Mouse (Mus musculus): ENCODE measurements around the gene 2200002J24Rik. TPM values are rescaled to one million over a fixed set of nuclear protein-coding genes. Genes with fewer than 3 reads are reported as not detected.
"Not testable (repeated sequence)": the region's sequence is repeated elsewhere in the genome, so short reads cannot be mapped to it uniquely, and the experiment has no call there.

Gene 2200002J24Rik
- total RNA-seq, 2 experiments from 2014 or later, result not detected

- no peak for DNase-seq (ENCODE audit: low spot score)
- intact Hi-C loops (cut with DNase I), result no loop called here
These were observed 24.7 kb downstream of the 2200002J24Rik start for GRCm38 (mm10) chr7:30723274-30723953.

GRCm38 (mm10) chr7:30728214-30728613, 29.5 kb downstream of the 2200002J24Rik start:
- intact Hi-C loops (cut with DNase I), result loop anchor here (5.0 kb wide), 3 partner anchors 61 to 244 kb away; partner anchors contain the start of genes Fam187b, Lsr and Rbm42
- no peak for DNase-seq (ENCODE audit: low spot score)

GRCm38 (mm10) chr7:30728739-30729395, 30.1 kb downstream of the 2200002J24Rik start:
- intact Hi-C loops (cut with DNase I), result loop anchor here (5.0 kb wide), 3 partner anchors 62 to 243 kb away; partner anchors contain the start of genes Fam187b, Lsr and Rbm42
- no peak for DNase-seq (ENCODE audit: low spot score)

GRCm38 (mm10) chr7:30729396-30730063, 30.8 kb downstream of the 2200002J24Rik start, which contains the start of gene Tmem147:
TSS of gene Tmem147 (minus strand) at chr7:30729540.
- intact Hi-C loops (cut with DNase I), result loop anchor here (5.0 kb wide), 3 partner anchors 62 to 243 kb away; partner anchors contain the start of genes Fam187b, Lsr and Rbm42
- peak; percentile 87 for DNase-seq (ENCODE audit: low spot score)

- DNase-seq (ENCODE audit: low spot score); intact Hi-C loops (cut with DNase I): not testable (repeated sequence)
These were observed 31.5 kb downstream of the 2200002J24Rik start for GRCm38 (mm10) chr7:30730064-30730722.

- intact Hi-C loops (cut with DNase I), result no loop called here
- DNase-seq (ENCODE audit: low spot score), result no peak
These were observed 37.5 kb downstream of the 2200002J24Rik start for GRCm38 (mm10) chr7:30736211-30736610.

- intact Hi-C loops (cut with DNase I); DNase-seq (ENCODE audit: low spot score): not testable (repeated sequence)
These were observed 43.8 kb downstream of the 2200002J24Rik start for GRCm38 (mm10) chr7:30742570-30742969.

GRCm38 (mm10) chr7:30743617-30744016, 44.9 kb downstream of the 2200002J24Rik start, which contains the start of gene Gapdhs:
TSS of gene Gapdhs (minus strand) at chr7:30743681.
- DNase-seq (ENCODE audit: low spot score); intact Hi-C loops (cut with DNase I): not testable (repeated sequence)

- intact Hi-C loops (cut with DNase I), result no loop called here
- DNase-seq (ENCODE audit: low spot score), result no peak
These were observed 45.4 kb downstream of the 2200002J24Rik start for GRCm38 (mm10) chr7:30744022-30744598.

- intact Hi-C loops (cut with DNase I), result no loop called here
- no peak for DNase-seq (ENCODE audit: low spot score)
These were observed 48.9 kb downstream of the 2200002J24Rik start for GRCm38 (mm10) chr7:30747525-30748204.

Other genes starting within 250 kb of the 2200002J24Rik start
- not detected for gene Kirrel2, start 241.2 kb upstream of the 2200002J24Rik start, total RNA-seq (2021)
- gene Nphs1, start 240.6 kb upstream of the 2200002J24Rik start, total RNA-seq (2021), result not detected
- not detected for gene Prodh2, start 205.3 kb upstream of the 2200002J24Rik start, total RNA-seq (2021)
- 1 to 10 TPM in 1 of 2 experiments, under 1 TPM in 1; 0.81 to 1.1 TPM for gene Arhgap33, start 163.9 kb upstream of the 2200002J24Rik start, total RNA-seq (2021)
- gene Hspb6, start 146.7 kb upstream of the 2200002J24Rik start, total RNA-seq (2021), result 100 to 1,000 TPM; 720 to 731 TPM
- gene Proser3, start 146.6 kb upstream of the 2200002J24Rik start, total RNA-seq (2021), result 1 to 10 TPM; 4.5 to 4.7 TPM
- gene Lin37, start 139.1 kb upstream of the 2200002J24Rik start, total RNA-seq (2021), result 10 to 100 TPM; 15.1 to 15.5 TPM
- 10 to 100 TPM; 63.7 to 66.4 TPM for gene U2af1l4, start 135.6 kb upstream of the 2200002J24Rik start, total RNA-seq (2021)
- 1 to 10 TPM; 1.4 to 1.9 TPM for gene Gm49396, start 135.6 kb upstream of the 2200002J24Rik start, total RNA-seq (2021)
- 10 to 100 TPM; 61.2 to 70.3 TPM for gene Psenen, start 135.3 kb upstream of the 2200002J24Rik start, total RNA-seq (2021)
- 1 to 10 TPM; 1.3 to 1.6 TPM for gene Igflr1, start 133.5 kb upstream of the 2200002J24Rik start, total RNA-seq (2021)
- 10 to 100 TPM; 17.5 to 22.7 TPM for gene Kmt2b, start 110.2 kb upstream of the 2200002J24Rik start, total RNA-seq (2021)
- not detected for gene Zbtb32, start 100.0 kb upstream of the 2200002J24Rik start, total RNA-seq (2021)
- gene Upk1a, start 86.1 kb upstream of the 2200002J24Rik start, total RNA-seq (2021), result under 1 TPM in 1 of 2 experiments, not detected in 1; 0.52 TPM
- gene Cox6b1, start 72.8 kb upstream of the 2200002J24Rik start, total RNA-seq (2021), result 1,000 to 10,000 TPM; 4,579 to 4,828 TPM
- not detected for gene Etv2, start 63.1 kb upstream of the 2200002J24Rik start, total RNA-seq (2021)
- gene Rbm42, start 48.6 kb upstream of the 2200002J24Rik start, total RNA-seq (2021), result 10 to 100 TPM; 49.9 to 53.9 TPM
- gene Haus5, start 33.9 kb upstream of the 2200002J24Rik start, total RNA-seq (2021), result 1 to 10 TPM; 4.3 TPM
- under 1 TPM in 1 of 2 experiments, not detected in 1; 0.65 TPM for gene Pmis2, start 27.3 kb upstream of the 2200002J24Rik start, total RNA-seq (2021)
- gene Atp4a, start 13.3 kb downstream of the 2200002J24Rik start, total RNA-seq (2021), result not detected
- gene Tmem147, start 30.6 kb downstream of the 2200002J24Rik start, total RNA-seq (2021), result 100 to 1,000 TPM; 269 to 278 TPM
- not detected for gene Gapdhs, start 44.8 kb downstream of the 2200002J24Rik start, total RNA-seq (2021)
- 1 to 10 TPM; 2.3 to 5.5 TPM for gene Sbsn, start 52.5 kb downstream of the 2200002J24Rik start, total RNA-seq (2021)
- 1 to 10 TPM; 3.6 to 6.6 TPM for gene Dmkn, start 64.8 kb downstream of the 2200002J24Rik start, total RNA-seq (2021)
- not detected for gene Krtdap, start 89.0 kb downstream of the 2200002J24Rik start, total RNA-seq (2021)
- gene Ffar2, start 124.8 kb downstream of the 2200002J24Rik start, total RNA-seq (2021), result under 1 TPM in 1 of 2 experiments, not detected in 1; 0.22 TPM
- not detected for gene Ffar3, start 157.3 kb downstream of the 2200002J24Rik start, total RNA-seq (2021)
- not detected for gene Ffar1, start 162.6 kb downstream of the 2200002J24Rik start, total RNA-seq (2021)
- 1 to 10 TPM in 1 of 2 experiments, under 1 TPM in 1; 0.78 to 1.4 TPM for gene Cd22, start 181.4 kb downstream of the 2200002J24Rik start, total RNA-seq (2021)
- under 1 TPM in 1 of 2 experiments, not detected in 1; 0.36 TPM for gene Mag, start 215.9 kb downstream of the 2200002J24Rik start, total RNA-seq (2021)
- 1 to 10 TPM; 6.5 to 9.5 TPM for gene Hamp2, start 225.8 kb downstream of the 2200002J24Rik start, total RNA-seq (2021)
- 10 to 100 TPM; 16.8 to 34.4 TPM for gene Hamp, start 245.1 kb downstream of the 2200002J24Rik start, total RNA-seq (2021)